Mouse (Mus musculus) telencephalon, adult 2 months (tissue): ENCODE results near the gene Grap.
"Not testable (repeated sequence)": the region's sequence is repeated elsewhere in the genome, so short reads cannot be mapped to it uniquely, and the experiment has no call there.

Experiments
- DNase-seq: peaks from one replicate; pipeline ENCODE4 v3.0.0-alpha.2; 2011; ENCODE audit warnings: low read depth, low spot score

Grap gene

DNA sequence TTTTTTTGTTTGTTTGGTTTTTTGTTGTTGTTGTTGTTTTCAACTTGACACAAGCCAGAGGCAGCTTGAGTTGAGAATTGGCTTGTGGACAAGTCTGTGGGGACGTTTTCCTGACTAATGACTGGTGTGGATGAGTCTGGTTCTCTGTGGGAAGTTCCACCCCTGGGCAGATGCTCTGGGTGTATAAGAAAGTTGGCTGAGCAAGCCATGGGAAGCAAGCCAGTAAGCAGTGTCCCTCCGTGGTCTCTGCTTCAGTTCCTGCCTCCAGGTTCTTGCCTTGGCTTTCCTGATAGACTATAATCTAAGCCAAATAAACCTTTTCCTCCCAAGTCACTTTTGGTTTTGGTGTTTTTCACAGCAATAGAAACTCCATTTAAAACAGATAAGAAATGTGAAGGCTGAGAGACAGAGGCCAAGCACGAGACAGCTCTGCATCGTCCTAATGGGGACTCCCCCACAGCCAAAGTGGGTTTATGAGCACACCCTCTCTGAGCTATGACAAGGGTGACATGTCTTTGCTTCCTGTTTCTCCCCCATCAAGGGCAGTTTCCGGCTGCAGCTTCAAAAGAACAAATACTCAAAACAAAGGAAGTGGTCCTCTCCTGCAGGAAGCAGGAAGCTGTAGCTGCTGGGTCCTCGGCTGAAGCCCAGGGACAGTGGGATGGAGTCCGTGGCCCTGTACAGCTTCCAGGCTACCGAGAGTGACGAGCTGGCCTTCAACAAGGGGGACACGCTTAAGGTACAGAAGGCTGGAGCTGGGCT is at the start of gene Grap:
Gene Grap, plus strand, starts transcription at position 580 of the 762 bp plus-strand sequence.
- no peak for DNase-seq

GRCm38 (mm10) chr11:61608072-61608471 is 45.0 kb upstream of the Grap start:
- DNase-seq: no peak

DNA sequence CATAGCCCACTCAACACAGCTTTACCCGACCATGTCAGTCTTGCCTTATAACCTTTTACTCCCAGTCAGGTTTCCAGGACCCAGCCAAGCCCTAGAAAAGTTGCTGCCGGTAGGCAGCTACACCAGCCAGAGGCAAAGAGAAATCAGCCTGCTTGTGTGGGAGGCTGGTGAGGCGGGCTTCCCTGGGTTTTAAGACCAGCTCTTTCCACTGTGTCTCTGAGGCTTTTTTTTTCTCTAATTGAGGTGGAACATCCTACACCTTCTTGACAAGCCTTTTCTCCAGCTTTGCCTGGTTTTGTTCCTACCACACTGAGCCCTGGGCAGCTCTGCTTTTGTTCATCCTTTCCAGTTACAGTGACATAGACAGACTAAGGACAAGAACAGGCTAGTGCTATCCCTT is 41.9 kb upstream of the Grap start:
- no peak for DNase-seq

DNA sequence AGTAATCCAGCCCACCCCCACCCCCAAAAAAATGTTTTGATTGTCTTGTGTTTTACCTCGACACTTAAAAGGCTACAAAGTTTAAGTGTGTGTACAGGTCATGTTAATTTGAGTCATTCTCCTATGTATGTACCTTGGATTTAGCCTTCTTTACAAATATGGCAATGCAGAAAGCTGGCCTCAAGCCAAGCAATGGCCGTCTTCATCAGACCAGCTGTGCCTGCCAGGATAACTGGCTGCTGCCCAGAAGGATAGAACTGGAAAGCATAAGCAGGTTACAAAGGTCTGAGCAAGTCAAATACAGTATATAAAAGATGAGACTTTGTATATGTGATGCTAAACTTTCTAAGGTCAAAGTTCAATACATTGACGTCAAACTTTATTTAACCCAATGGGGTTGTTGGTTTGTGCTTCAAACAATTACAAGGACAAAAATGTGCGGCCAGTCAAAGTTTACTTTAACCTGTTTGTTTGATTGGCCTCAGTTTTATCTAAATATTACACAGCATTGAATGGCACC is 40.9 kb upstream of the Grap start:
- no peak for DNase-seq

- no peak for DNase-seq
These were observed 38.7 kb upstream of the Grap start for GRCm38 (mm10) chr11:61614401-61614800.

- DNase-seq: no peak
These were observed 37.2 kb upstream of the Grap start for GRCm38 (mm10) chr11:61615686-61616522.

DNA sequence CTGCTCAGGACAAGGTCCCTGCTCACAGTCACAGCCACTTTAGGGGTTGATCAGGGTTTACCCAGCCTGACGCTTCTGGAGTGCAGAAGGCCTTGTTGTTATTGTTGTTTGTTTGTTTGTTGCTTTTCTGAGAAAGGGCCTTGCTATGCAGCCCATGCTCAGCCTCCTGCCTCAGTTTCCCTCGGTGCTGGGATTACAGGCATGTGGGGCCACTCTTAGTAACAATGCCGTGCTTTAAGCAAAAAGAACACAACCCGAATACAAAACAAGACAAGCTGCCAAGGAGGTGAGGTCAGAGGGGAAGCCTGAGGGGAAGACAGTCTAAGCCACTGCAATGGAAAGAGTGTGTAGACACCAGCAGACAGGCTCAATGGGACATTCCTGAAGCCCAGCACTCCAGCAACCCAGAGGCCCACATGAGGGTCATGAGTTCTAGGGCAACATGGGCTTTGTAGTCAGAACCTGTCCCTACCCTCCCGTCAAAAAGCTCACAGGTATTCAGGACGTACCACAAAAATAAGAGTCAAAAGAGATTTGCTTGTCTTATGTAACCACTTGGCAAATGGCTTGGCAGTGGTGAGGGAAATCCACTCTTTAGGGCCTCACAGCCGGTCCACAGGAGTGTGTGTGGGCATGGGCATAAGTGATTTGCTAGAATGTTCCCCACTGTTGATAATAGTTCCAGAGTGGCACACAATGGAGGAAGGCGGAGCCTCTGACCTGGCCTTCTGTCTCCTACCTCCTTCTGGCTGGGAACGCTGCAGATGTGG is 36.4 kb upstream of the Grap start:
- no peak for DNase-seq

DNA sequence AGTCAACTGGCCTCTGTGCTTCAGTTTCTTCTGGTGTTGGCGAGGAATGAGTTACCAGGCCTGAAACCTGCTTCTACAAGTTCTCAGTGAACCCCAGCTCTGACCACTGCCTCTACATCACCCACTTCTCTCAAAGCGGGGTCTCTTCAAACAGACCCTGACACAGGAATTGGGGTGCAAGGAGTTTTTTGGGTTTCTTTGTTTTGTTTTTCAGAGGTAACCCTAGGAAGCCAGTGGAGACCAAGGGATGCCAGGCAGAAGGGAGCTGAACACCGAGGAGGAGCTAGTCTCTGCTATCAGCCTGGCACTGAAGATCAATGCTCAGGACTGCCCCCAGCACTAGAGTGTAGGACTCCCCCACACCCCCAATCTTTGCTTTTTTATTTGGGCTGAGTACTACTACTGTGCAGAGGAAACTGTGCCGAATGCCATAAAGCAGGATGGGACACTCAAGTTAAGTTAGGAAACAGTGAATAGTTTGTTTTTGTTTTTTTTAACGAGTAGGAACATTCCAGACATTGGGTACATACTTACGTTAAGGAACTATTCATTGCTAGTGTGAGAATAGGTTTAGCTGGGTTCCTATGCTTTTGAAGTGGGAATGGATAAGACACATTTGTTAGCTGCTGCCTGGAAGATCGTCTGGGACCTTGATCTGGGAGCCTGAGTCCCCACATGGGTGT is 35.6 kb upstream of the Grap start:
- DNase-seq: no peak

DNA sequence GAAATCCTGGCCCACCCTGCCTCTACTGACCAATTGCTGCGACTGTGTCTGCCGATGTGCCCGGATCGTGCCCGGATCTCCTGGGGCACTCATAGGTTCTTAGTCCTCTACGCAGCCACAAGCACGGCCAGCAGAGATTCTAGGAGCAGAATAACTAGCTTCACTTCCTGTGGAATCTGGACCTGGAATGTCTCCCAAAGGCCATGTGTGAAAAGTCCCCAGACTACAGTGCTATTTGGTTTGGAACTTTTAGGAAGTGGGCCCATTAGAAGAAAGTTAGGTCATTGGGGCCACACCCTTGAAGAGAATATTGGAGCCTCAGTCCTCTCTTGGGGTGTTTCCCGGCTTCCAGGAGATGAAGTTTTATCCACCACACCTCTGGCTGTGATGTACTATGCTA is 34.9 kb upstream of the Grap start:
- DNase-seq: no peak

DNA sequence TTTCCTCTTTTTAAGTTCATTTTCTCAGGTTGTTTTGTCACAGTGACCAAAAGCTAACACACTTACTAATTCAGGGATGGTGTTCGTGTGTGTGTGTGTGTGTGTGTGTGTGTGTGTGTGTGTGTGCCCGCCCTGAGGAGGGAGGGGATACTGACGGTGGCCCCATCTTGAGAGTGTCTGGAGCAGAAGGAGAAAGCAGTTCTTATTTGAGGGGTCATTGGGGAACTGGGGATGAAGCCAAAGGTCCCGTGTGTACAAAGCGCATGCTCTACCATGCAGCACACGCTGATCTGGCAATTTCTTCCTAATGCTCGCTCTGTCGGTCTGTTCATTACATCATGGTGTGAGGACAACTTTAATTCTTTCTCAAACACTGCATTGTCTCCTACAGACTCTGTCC is 34.5 kb upstream of the Grap start:
- DNase-seq: no peak

- no peak for DNase-seq
These were observed 33.7 kb upstream of the Grap start for GRCm38 (mm10) chr11:61619356-61619755.

DNA sequence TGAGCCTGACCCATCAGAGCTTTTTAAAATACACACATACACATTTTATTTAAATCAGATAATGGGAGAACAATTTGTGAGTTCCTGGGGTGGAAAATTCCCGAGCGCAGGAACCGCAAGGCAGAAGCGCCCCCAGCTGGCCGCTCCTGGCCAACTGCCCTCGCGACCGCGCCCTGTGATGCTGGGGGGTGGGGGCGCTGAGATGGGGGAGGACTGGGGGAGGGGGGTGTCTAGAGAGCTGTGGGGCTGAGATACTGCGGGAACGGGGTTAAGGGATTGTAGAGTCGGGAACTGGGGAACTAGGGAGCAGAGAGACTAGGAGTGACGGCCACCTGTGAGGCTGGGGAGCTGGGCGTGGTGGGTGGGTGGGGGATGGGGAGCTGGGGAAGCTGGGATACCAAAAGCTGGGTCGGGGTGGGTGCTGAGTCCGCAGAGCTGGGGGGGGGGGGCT is 33.2 kb upstream of the Grap start:
- no peak for DNase-seq

GRCm38 (mm10) chr11:61620254-61620670 is 32.8 kb upstream of the Grap start:
- no peak for DNase-seq

- no peak for DNase-seq
These were observed 32.3 kb upstream of the Grap start for GRCm38 (mm10) chr11:61620762-61621161.

DNA sequence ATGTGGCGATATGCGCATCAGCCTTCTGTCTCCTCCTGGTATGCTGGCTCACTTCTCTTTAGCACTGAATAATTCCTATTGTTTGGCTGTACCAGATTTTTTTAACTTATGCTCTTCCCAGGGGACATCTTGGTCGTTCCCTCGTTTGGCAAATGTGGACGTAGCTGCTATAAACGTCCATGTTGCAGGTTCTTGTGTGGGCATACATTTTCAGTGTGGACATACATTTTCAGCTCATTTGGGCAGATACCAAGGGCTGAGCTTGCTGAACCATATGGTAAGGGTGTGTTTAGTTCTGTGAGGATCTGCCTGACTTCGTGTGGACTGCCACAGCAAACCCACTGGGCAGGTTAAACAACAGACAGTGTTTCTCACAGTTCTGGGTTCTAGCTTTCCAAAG is 27.9 kb upstream of the Grap start:
- peak; percentile 73 for DNase-seq

DNA sequence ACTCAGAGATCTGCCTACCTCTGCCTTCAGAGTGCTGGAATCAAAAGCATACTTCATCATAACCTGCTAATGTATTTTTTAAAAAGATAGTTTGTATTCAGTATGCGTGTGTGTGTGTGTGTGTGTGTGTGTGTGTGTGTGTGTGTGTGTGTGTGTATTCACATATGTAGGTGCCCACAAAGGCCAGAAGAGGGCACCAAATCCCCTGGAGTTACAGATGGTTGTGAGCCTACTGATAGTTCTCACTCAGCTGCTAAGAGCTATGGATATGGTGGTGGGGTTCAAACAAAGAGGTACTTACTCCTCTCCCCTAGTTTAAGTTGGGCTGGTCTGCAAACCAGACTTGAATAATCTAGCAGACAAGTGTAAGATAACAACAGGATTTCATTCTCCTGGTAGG is 26.6 kb upstream of the Grap start:
- no peak for DNase-seq

DNA sequence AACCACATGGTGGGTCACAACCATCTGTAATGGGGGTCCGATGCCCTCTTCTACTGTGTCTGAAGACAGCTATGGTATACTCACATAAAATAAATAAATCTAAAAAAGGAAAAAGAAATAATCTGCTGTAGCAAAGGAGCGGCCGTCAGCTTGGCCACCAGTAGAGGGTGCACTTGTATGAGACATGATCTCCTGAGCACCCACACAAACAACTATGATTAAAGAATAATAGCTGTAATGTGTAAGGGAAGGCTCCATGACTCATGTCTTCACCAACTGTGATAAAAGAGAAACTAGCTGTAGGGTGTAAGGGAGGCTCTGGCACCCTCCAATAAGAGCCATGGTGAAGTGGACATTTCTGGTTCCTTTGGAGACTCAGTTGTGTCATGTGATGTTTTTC is 23.4 kb upstream of the Grap start:
- DNase-seq: no peak

DNA sequence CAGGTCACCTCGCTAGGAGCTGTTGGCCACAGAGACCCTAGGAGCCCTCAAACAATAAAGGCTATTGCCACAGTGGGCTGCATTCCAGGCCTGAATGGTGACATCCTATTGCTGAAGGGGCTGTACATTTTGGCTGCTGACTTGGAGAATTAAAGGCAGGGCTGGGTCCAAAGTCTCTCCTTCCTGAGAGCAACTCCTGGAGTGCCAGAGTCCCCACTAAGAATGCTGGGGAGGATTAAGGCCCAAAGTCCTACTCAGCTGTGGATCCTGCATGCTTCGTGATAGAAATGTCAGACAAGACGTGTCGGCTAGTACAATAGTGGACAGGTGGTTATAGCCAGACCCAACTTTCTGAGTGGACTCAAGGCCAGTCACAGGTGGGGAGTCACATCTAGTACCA is 16.8 kb upstream of the Grap start:
- DNase-seq: not testable (repeated sequence)

DNA sequence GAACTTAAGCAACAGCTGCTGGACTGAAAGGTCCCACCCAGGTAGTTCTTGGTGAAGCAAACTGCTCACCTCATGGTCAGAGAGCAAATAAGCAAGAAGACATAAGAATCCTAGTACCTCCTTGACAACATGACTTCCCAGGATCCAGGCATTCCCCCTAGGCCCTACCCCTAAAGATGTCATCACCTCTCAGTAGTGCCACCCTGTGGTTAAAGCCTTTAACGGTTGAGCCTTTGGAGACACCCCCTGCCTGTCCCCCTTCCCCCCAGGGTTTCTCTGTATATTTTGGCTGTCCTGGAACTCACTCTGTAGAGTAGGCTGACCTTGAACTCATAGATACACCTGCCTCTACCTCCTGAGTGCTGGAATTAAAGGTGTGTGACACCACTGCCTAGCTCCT is 15.7 kb upstream of the Grap start:
- DNase-seq: no peak

DNA sequence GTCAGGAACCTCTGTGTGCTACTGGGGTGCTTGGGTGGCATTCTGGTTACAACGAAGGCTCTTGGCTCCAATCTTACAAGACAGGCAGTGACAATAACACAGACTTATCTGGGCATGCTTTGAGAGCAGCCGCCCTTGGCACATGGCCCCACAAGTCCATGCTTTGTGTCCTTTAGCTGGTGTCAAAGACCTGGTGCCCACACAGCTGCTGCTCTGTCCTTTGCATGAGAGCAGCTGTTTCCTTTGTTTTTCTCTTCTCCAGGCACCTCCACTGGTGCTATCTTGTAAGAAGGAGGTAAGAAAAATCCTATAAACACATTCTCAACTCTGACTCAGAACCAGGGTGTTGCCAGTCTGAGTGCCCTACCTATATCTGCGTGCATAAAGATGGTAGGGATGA is 15.2 kb upstream of the Grap start:
- no peak for DNase-seq

- no peak for DNase-seq
These were observed 14.1 kb upstream of the Grap start for GRCm38 (mm10) chr11:61638764-61639536.
